In genomic region chr4:116110695-116111094, GRCm38 (mm10) we compare ENCODE assay signal across 27 mouse cellular contexts. TPM values are rescaled to one million over a fixed set of nuclear protein-coding genes. Genes with fewer than 3 reads are reported as not detected.
"Had no signal": no experiment of that assay in that cellular context is flagged by ENCODE, and none has a peak within 500 bp of the region (broad histone marks: within the 10 kb centered on the region; RNA-seq: fewer than 3 reads in every experiment).

No protein-coding gene starts in this region.

- H3K9ac ChIP-seq: embryonic facial prominence, embryonic 12.5 days; embryonic facial prominence, embryonic 13.5 days; embryonic facial prominence, embryonic 15.5 days; forebrain, embryonic 12.5 days; forebrain, embryonic 13.5 days; forebrain, embryonic 15.5 days; forebrain, postnatal 0 days had no signal

- H3K4me1 ChIP-seq: embryonic facial prominence, embryonic 10.5 days; embryonic facial prominence, embryonic 12.5 days; embryonic facial prominence, embryonic 13.5 days; embryonic facial prominence, embryonic 15.5 days; forebrain, embryonic 12.5 days; forebrain, embryonic 13.5 days; forebrain, embryonic 15.5 days had no signal

- ATAC-seq: forebrain, embryonic 13.5 days; forebrain, embryonic 14.5 days; forebrain, embryonic 15.5 days; forebrain, embryonic 16.5 days; forebrain, postnatal 0 days had no signal

- DNase-seq: cerebellum, adult 2 months; cerebellum, adult 9-10 months; cerebellum, adult 9-11 months; cerebellum, postnatal 10 days; cerebellum, postnatal 14 days; cerebellum, postnatal 25 days; cerebellum, postnatal 36 days; embryo, embryonic 11 days; forebrain, postnatal 0 days; gastrocnemius, adult 2 months; gastrocnemius, postnatal 10 days; gastrocnemius, postnatal 14 days; gastrocnemius, postnatal 25 days; gastrocnemius, postnatal 36 days; heart, adult 18-20 months; heart, adult 2 months had no signal

- H3K27me3 ChIP-seq: embryonic facial prominence, embryonic 12.5 days; embryonic facial prominence, embryonic 13.5 days; embryonic facial prominence, embryonic 15.5 days; forebrain, embryonic 12.5 days; forebrain, embryonic 13.5 days; forebrain, embryonic 15.5 days had no signal

- H3K27ac ChIP-seq: embryonic facial prominence, embryonic 10.5 days; embryonic facial prominence, embryonic 12.5 days; embryonic facial prominence, embryonic 13.5 days; embryonic facial prominence, embryonic 15.5 days; forebrain, embryonic 10.5 days; forebrain, embryonic 12.5 days; forebrain, embryonic 13.5 days; forebrain, embryonic 15.5 days; gastrocnemius, adult 2 months; heart, adult 2 months had no signal

- H3K4me2 ChIP-seq: embryonic facial prominence, embryonic 12.5 days; embryonic facial prominence, embryonic 13.5 days; embryonic facial prominence, embryonic 15.5 days; forebrain, embryonic 12.5 days; forebrain, embryonic 13.5 days; forebrain, embryonic 15.5 days had no signal

- H3K4me3 ChIP-seq: embryonic facial prominence, embryonic 10.5 days; embryonic facial prominence, embryonic 12.5 days; embryonic facial prominence, embryonic 13.5 days; embryonic facial prominence, embryonic 15.5 days; erythroblast, embryonic 14.5 days; forebrain, embryonic 10.5 days; forebrain, embryonic 12.5 days; forebrain, embryonic 13.5 days; forebrain, embryonic 15.5 days; gastrocnemius, adult 2 months; heart, adult 2 months had no signal

- H3K9me3 ChIP-seq: embryonic facial prominence, embryonic 10.5 days; embryonic facial prominence, embryonic 12.5 days; embryonic facial prominence, embryonic 13.5 days; embryonic facial prominence, embryonic 15.5 days; forebrain, embryonic 10.5 days; forebrain, embryonic 12.5 days; forebrain, embryonic 13.5 days; forebrain, embryonic 15.5 days had no signal

RNA-seq across cellular contexts. Expression of gene Lurap1, which starts 40.4 kb away (rescaled TPM):
- polyA plus RNA-seq: erythroblast, embryonic 14.5 days had no signal
